Mouse (Mus musculus) heart, adult 2 months (tissue): ENCODE results near the gene Tmtc1.

Experiments
- CTCF ChIP-seq: fragments of 200-600 bp; IDR thresholded peaks from 2 replicates; pipeline ENCODE4 v1.8.1; 2022; ENCODE audit warnings: antibody characterized with exemption, mild to moderate bottlenecking, moderate library complexity
- EP300 ChIP-seq: fragments of 200-500 bp; IDR thresholded peaks from 2 replicates; pipeline ENCODE4 v1.6.1; 2011; ENCODE audit warnings: low read depth, low read length, control low read depth; ENCODE audit not compliant: insufficient read depth

DNA sequence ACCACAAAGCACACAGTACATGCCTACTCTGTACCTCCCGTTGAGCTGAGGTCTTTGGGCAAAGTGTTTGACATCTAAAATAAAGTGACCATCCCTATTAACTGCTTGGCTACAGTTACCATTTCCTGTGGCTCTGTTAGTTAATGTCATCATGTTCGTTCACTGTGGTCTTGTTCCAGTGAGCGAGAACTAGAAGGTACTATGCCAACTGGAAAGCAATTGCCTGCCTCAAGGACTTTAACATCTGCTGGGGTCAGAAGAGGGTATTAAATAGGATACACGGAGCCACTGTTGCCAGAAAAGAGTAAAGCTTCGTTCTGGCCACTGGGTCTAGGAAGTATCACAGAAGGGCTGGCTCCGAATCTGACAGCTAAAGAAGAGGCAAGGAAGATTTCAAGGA, 23.8 kb downstream of the Tmtc1 start:
- TF ChIP-seq EP300: no peak
- no peak for TF ChIP-seq CTCF
